Mouse (Mus musculus) hindbrain, embryonic 16.5 days (tissue): ENCODE data around the gene Kcnmb1. TPM values are rescaled to one million over a fixed set of nuclear protein-coding genes. Genes with fewer than 3 reads are reported as not detected.

ENCODE experiments used
- polyA plus RNA-seq: library from polyadenylated mRNA; unstranded; fragments of >200 nt; fragmentation: Nextera tagmentation; extraction: Ambion mirVana; gene quantifications from 2 replicates; pipeline ENCODE4 v1.2.1, GENCODE M21; 2015

The Kcnmb1 gene
- polyA plus RNA-seq, 1 experiment from 2014 or later = 0.20 TPM

Other genes with a start within 250 kb of the Kcnmb1 start
- gene Kcnip1, start 30.1 kb downstream of the Kcnmb1 start, polyA plus RNA-seq = 129 and 146 TPM in 2 replicates
- 2.3 TPM in 2 replicates for gene Lcp2, start 83.9 kb downstream of the Kcnmb1 start, polyA plus RNA-seq
- gene 4930469K13Rik, start 135.5 kb downstream of the Kcnmb1 start, polyA plus RNA-seq = 7.9 and 9.6 TPM in 2 replicates
- gene Foxi1, start 245.1 kb downstream of the Kcnmb1 start, polyA plus RNA-seq = not detected in 2 replicates